Mouse (Mus musculus): ENCODE results near the gene Rab30. TPM values are rescaled to one million over a fixed set of nuclear protein-coding genes. Genes with fewer than 3 reads are reported as not detected.
A peak's percentile ranks its signal among the peaks of the same experiment; 100 is the strongest.
"Not testable (repeated sequence)": the region's sequence is repeated elsewhere in the genome, so short reads cannot be mapped to it uniquely, and the experiment has no call there.

Gene Rab30
- polyA plus RNA-seq, 1 experiment from 2014 or later: 4.0 TPM

- H3K27me3 ChIP-seq (replicated peaks; ENCODE audit: insufficient read depth, low read length): no peaks in the 10 kb centered on the region
- H3K4me2 ChIP-seq (replicated peaks; ENCODE audit: low read depth, low read length): no peak overlapping the region
- no peaks in the 10 kb centered on the region for H3K4me1 ChIP-seq (ENCODE audit: insufficient read depth, low read depth, low read length)
- no peaks in the 10 kb centered on the region for H3K36me3 ChIP-seq (ENCODE audit: insufficient read depth, low read length)
- ATAC-seq (no peak), DNase-seq (ENCODE audit: low spot score) (no peak)
- 73% methylated on average over 9 of the region's 9 CpGs for WGBS
- no peak overlapping the region for H3K4me3 ChIP-seq (ENCODE audit: low read depth, low read length)
- no peak overlapping the region for H3K9ac ChIP-seq (replicated peaks; ENCODE audit: low read depth)
- H3K9me3 ChIP-seq (ENCODE audit: low read length): no peaks in the 10 kb centered on the region
- TF ChIP-seq EP300 (IDR thresholded peaks at IDR 0.05) (no peak), CTCF (IDR thresholded peaks at IDR 0.05) (no peak)
- no peak overlapping the region for H3K27ac ChIP-seq (ENCODE audit: low read length)
Observed at GRCm38 (mm10) chr7:92761161-92761560, 19.8 kb downstream of the Rab30 start.

GRCm38 (mm10) chr7:92765426-92765825 lies 24.0 kb downstream of the Rab30 start:
- H3K4me3 ChIP-seq (ENCODE audit: low read depth, low read length): no peak overlapping the region
- no peak overlapping the region for H3K4me2 ChIP-seq (replicated peaks; ENCODE audit: low read depth, low read length)
- DNase-seq (ENCODE audit: low spot score): no peak
- H3K9me3 ChIP-seq (ENCODE audit: low read length): no peaks in the 10 kb centered on the region
- no peaks in the 10 kb centered on the region for H3K4me1 ChIP-seq (ENCODE audit: insufficient read depth, low read depth, low read length)
- no peak overlapping the region for H3K9ac ChIP-seq (replicated peaks; ENCODE audit: low read depth)
- H3K27me3 ChIP-seq (replicated peaks; ENCODE audit: insufficient read depth, low read length): no peaks in the 10 kb centered on the region
- H3K36me3 ChIP-seq (ENCODE audit: insufficient read depth, low read length): no peaks in the 10 kb centered on the region
- WGBS: 58% methylated on average over 9 of the region's 9 CpGs
- ATAC-seq: no peak
- TF ChIP-seq EP300 (IDR thresholded peaks at IDR 0.05) (no peak), CTCF (IDR thresholded peaks at IDR 0.05) (no peak)
- H3K27ac ChIP-seq (ENCODE audit: low read length): no peak overlapping the region

DNA sequence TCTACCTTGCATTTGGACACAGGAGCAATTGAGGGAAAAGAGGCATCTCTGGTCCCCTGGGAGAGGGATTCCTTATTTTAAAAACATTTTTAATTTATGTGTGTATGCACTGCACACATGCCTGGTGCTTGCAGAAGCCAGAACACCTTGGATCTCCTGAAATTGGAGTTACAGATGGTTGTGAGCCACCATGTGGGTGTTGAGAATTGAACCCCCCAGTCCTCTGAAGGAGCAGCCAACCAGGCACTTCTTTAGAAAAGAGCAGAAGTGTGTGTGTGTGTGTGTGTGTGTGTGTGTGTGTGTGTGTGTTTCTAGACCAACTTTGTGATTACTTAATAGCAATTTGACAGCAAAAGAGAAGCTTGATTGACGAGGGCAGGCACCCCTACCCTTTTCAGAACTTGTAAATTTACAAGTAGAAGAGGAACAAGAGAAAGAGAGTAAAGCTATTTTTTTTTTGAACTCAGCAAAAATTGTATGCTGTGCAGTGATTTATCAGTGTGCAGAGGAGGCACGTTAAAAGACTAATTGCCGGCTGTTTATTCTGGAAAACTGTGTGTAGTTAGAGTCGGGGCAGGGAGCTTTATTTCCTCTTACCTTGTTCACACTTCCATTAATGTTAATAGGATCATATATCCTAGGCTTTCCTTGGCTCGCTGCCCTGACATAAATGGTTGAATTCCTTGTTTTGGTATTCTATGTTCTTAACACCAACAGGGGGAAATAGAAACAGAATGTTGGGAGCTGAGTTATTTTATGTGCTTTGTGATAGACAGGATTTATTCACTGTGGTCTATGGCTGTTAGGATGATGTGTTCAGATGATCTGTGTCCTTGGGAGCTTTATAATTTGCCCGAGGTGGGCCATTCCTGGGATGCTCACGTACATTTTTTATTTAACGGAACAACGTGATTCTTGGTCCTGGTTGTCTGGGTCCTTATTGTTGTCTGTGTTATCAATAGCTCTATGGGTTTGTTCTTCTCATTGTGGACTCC lies 25.0 kb downstream of the Rab30 start:
- no peaks in the 10 kb centered on the region for H3K4me1 ChIP-seq (ENCODE audit: insufficient read depth, low read depth, low read length)
- H3K27me3 ChIP-seq (replicated peaks; ENCODE audit: insufficient read depth, low read length): no peaks in the 10 kb centered on the region
- no peak overlapping the region for H3K9ac ChIP-seq (replicated peaks; ENCODE audit: low read depth)
- no peaks in the 10 kb centered on the region for H3K36me3 ChIP-seq (ENCODE audit: insufficient read depth, low read length)
- no peak overlapping the region for H3K27ac ChIP-seq (ENCODE audit: low read length)
- WGBS: 55% methylated on average over 9 of the region's 9 CpGs
- no peak overlapping the region for H3K4me3 ChIP-seq (ENCODE audit: low read depth, low read length)
- H3K4me2 ChIP-seq (replicated peaks; ENCODE audit: low read depth, low read length): no peak overlapping the region
- H3K9me3 ChIP-seq (ENCODE audit: low read length): no peaks in the 10 kb centered on the region
- DNase-seq (ENCODE audit: low spot score) (no peak), ATAC-seq (no peak)
- TF ChIP-seq EP300 (IDR thresholded peaks at IDR 0.05): no peak
- TF ChIP-seq CTCF (IDR thresholded peaks at IDR 0.05): no peak

- H3K4me3 ChIP-seq (ENCODE audit: low read depth, low read length); H3K4me1 ChIP-seq (ENCODE audit: insufficient read depth, low read depth, low read length); ATAC-seq; H3K27me3 ChIP-seq (replicated peaks; ENCODE audit: insufficient read depth, low read length); H3K27ac ChIP-seq (ENCODE audit: low read length); DNase-seq (ENCODE audit: low spot score); H3K36me3 ChIP-seq (ENCODE audit: insufficient read depth, low read length); H3K4me2 ChIP-seq (replicated peaks; ENCODE audit: low read depth, low read length); H3K9ac ChIP-seq (replicated peaks; ENCODE audit: low read depth); H3K9me3 ChIP-seq (ENCODE audit: low read length): not testable (repeated sequence)
- 88% methylated on average over 12 of the region's 12 CpGs for WGBS
Observed at GRCm38 (mm10) chr7:92768116-92768515, 26.7 kb downstream of the Rab30 start.

GRCm38 (mm10) chr7:92768859-92769258 lies 27.5 kb downstream of the Rab30 start:
- no peak overlapping the region for H3K27ac ChIP-seq (ENCODE audit: low read length)
- no peaks in the 10 kb centered on the region for H3K9me3 ChIP-seq (ENCODE audit: low read length)
- TF ChIP-seq EP300 (IDR thresholded peaks at IDR 0.05) (no peak), CTCF (IDR thresholded peaks at IDR 0.05) (no peak)
- 7% methylated on average over 7 of the region's 7 CpGs for WGBS
- H3K36me3 ChIP-seq (ENCODE audit: insufficient read depth, low read length): no peaks in the 10 kb centered on the region
- H3K9ac ChIP-seq (replicated peaks; ENCODE audit: low read depth): no peak overlapping the region
- DNase-seq (ENCODE audit: low spot score): peak; percentile 33
- no peaks in the 10 kb centered on the region for H3K4me1 ChIP-seq (ENCODE audit: insufficient read depth, low read depth, low read length)
- no peaks in the 10 kb centered on the region for H3K27me3 ChIP-seq (replicated peaks; ENCODE audit: insufficient read depth, low read length)
- peak; percentile 37; the same call in 1 of the 2 replicates for ATAC-seq
- H3K4me2 ChIP-seq (replicated peaks; ENCODE audit: low read depth, low read length): no peak overlapping the region
- no peak overlapping the region for H3K4me3 ChIP-seq (ENCODE audit: low read depth, low read length)

DNA sequence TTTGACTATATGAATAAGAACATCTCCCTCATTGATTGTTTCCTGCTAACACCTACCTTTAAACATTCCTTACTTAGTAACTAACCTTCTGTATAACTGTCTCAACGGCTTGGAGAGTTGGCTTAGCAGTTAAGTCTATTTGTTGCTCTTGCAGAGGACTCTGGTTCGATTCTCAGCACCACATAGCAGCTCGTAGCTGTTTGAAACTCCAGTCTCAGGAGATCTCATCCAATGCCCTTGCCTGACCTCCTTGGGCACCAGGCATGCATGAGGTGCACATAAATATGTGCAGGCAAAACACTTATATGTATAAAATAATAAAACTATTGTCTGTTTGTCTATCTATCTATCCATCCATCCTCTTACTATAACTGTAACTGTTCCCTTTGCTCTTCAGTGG lies 31.6 kb downstream of the Rab30 start:
- H3K36me3 ChIP-seq (ENCODE audit: insufficient read depth, low read length): no peaks in the 10 kb centered on the region
- no peaks in the 10 kb centered on the region for H3K27me3 ChIP-seq (replicated peaks; ENCODE audit: insufficient read depth, low read length)
- H3K4me2 ChIP-seq (replicated peaks; ENCODE audit: low read depth, low read length): no peak overlapping the region
- DNase-seq (ENCODE audit: low spot score) (no peak), ATAC-seq (no peak)
- H3K4me1 ChIP-seq (ENCODE audit: insufficient read depth, low read depth, low read length): no peaks in the 10 kb centered on the region
- H3K4me3 ChIP-seq (ENCODE audit: low read depth, low read length): no peak overlapping the region
- H3K9me3 ChIP-seq (ENCODE audit: low read length): no peaks in the 10 kb centered on the region
- TF ChIP-seq EP300 (IDR thresholded peaks at IDR 0.05): no peak
- no peak for TF ChIP-seq CTCF (IDR thresholded peaks at IDR 0.05)
- 81% methylated on average over 3 of the region's 3 CpGs for WGBS
- no peak overlapping the region for H3K9ac ChIP-seq (replicated peaks; ENCODE audit: low read depth)
- no peak overlapping the region for H3K27ac ChIP-seq (ENCODE audit: low read length)

All from lung, postnatal 0 days (tissue).